Mouse (Mus musculus): Measurements from ENCODE around the gene Eif4e2. TPM values are rescaled to one million over a fixed set of nuclear protein-coding genes. Genes with fewer than 3 reads are reported as not detected.

Eif4e2 gene
- total RNA-seq, 4 experiments from 2014 or later, result 44.0 to 56.1 (median 49.0) TPM

Other genes with a start within 250 kb of the Eif4e2 start
- not detected for gene Alppl2, start 124.0 kb upstream of the Eif4e2 start, total RNA-seq (2022)
- gene Alpi, start 112.3 kb upstream of the Eif4e2 start, total RNA-seq (2022), result not detected
- not detected for gene Akp3, start 88.9 kb upstream of the Eif4e2 start, total RNA-seq (2022)
- not detected for gene Ecel1, start 57.4 kb upstream of the Eif4e2 start, total RNA-seq (2022)
- not detected for gene Prss56, start 30.6 kb upstream of the Eif4e2 start, total RNA-seq (2022)
- not detected for gene Chrnd, start 23.3 kb upstream of the Eif4e2 start, total RNA-seq (2022)
- not detected for gene Chrng, start 9.3 kb upstream of the Eif4e2 start, total RNA-seq (2022)
- 1 to 10 TPM; 3.3 to 7.2 (median 4.5) TPM for gene Efhd1, start 50.4 kb downstream of the Eif4e2 start, total RNA-seq (2022)
- gene Gigyf2, start 113.1 kb downstream of the Eif4e2 start, total RNA-seq (2022), result 10 to 100 TPM; 38.0 to 48.5 (median 40.4) TPM
- not detected for gene Kcnj13, start 180.8 kb downstream of the Eif4e2 start, total RNA-seq (2022)

Data from heart, adult 8-10 months (tissue).